Mouse (Mus musculus) E14TG2a.4 (cell line): ENCODE measurements around the gene Olfr70.
A peak's percentile ranks its signal among the peaks of the same experiment; 100 is the strongest.

ENCODE experiments used
- CTCF ChIP-seq: conservative IDR thresholded peaks from 2 replicates; pipeline ENCODE4 v1.5.1; 2014; ENCODE audit warnings: low read length
- NANOG ChIP-seq: IDR thresholded peaks from 2 replicates; pipeline ENCODE4 v1.6.1; 2014; ENCODE audit warnings: borderline replicate concordance, low read length, mixed read lengths
- POU5F1 ChIP-seq: IDR thresholded peaks from 2 replicates; pipeline ENCODE4 v1.6.1; 2014; ENCODE audit warnings: low read length, borderline replicate concordance

GRCm38 (mm10) chr4:43666412-43666811 lies 34.2 kb downstream of the Olfr70 start:
- peak; percentile 47 for TF ChIP-seq CTCF
- no peak for TF ChIP-seq NANOG
- no peak for TF ChIP-seq POU5F1
